Mouse (Mus musculus): ENCODE results near the gene Nf1. TPM values are rescaled to one million over a fixed set of nuclear protein-coding genes. Genes with fewer than 3 reads are reported as not detected.
A peak's percentile ranks its signal among the peaks of the same experiment; 100 is the strongest.

Gene Nf1
- polyA plus RNA-seq, 3 experiments from 2014 or later, result 2.0 to 2.7 (median 2.4) TPM

DNA sequence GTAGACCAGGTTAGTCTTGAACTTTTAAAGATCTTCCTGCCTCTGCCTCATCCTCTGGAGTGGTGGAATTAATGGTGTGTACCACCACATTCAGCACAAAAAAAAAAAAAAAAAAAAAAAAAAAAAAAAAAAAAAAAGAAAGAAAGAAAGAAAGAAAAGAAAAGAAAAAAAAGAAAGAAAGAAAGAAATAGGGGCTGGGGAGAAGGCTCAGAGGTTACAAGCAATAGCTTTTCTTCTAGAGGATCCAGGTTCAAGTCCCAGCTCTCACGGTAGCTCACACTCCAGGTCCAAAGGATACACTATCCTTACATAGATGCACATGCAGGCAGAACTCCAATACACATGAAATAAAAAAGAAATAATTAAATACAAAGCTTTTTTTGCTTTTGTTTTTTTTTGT is 9.9 kb upstream of the Nf1 start:
- ATAC-seq, result no peak

DNA sequence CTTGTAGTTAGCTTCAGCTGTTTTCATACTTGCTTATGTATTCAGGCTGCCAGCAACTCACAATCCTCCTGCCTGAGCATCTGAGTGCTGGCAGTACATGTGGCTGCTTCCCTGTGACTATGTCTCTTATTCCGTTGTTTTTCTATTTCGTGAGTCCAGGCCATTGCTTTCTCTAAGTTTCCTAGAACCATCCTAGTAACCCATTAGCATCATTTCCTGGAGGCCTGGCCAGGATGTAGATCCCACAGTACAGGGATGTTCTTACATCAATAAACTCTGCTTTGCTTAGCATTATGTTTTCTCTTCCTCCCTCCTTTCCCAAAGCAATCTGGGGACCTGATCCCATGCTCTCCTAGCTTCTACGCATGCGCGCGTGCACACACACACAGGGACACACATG is 4.4 kb upstream of the Nf1 start:
- no peak for ATAC-seq

DNA sequence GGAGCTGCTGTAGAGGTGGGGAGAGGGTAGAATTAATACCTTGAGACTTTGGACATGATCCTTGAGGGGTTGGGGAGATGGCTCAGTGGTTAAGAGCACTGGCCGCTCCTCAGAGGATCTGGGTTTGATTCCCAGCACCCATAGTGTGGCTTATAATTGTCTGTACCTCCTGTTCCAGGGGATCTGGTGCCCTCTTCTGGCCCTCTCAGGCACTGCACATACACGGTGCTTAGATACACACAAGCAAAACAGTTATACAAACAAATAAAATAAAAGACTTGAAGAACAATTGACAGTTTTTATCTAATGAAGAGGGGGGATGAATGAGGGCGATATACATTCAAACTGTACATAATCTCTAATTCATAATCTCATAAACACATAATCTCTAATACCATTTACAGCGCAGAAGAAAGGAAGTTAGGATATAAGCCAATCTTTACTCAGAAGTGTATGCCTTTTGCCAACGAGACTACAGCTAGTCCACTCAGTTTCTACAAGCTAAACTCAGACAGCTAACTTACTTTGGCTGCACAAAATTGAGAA is 2.7 kb upstream of the Nf1 start:
- ATAC-seq, result no peak

DNA sequence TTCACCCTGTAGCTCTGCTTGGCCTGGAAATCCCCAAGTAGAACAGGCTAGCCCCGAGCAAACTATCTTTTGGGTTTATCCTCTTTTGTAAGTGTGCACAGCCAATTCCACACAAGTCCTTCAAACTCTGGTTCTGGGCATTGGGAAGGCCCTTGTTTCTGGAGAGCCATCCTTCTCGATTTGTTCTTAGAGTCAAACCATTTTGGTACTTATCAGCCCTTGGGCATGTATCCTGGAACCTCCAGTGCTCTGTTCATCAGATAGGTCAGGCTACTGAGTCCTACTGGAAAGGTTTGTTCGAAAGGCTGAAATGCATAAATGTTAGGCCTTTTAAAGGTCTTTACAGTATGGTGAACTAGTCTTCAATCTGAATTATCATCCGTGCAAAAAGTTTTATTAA is 872 bp upstream of the Nf1 start:
- ATAC-seq, result no peak

DNA sequence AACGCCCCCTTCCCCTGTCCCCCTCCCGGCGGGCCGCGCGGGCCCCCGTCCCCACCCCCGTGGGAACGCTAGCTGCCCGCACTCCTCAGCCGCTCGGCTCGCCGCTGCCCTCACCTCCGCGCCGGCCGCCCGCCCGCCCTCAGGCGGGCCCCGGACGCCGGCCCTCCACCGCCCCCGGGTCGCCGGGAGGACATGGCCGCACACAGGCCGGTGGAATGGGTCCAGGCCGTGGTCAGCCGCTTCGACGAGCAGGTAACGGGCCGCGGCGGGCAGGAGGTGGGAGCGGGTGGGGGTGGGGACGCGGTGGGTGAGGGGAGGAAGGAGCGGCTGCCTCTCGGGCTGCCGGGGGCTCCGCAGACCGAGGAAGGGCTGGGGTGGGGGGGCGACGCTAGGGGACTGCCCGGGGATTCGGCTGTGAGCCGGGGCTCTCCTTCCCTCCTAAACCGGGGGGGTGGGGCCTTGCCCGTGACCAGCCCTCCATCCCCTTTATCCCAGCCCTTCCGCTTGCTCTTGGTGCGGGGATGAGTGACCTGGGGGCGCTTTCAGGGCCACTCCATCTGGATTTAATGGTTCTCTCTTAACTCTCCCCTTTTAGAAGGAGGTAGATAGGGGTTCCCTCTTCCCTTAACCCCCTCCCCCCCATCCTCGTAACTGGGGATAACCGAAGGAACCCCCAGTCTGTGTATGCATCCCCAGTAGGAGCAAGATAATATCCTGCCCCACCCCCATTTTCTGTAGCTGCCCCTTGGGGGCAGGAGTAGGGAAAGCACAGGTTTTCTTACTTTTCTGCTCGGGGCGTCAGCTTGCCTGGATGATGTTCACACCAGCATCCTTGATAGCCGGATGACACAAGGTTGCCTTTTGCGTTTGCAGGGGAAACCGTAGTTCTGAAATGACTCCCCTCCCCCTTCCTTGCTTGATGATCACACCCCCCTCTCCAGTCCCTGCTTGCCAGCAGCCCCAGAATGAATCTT is 602 bp downstream of the Nf1 start:
- ATAC-seq, result peak; percentile 56

DNA sequence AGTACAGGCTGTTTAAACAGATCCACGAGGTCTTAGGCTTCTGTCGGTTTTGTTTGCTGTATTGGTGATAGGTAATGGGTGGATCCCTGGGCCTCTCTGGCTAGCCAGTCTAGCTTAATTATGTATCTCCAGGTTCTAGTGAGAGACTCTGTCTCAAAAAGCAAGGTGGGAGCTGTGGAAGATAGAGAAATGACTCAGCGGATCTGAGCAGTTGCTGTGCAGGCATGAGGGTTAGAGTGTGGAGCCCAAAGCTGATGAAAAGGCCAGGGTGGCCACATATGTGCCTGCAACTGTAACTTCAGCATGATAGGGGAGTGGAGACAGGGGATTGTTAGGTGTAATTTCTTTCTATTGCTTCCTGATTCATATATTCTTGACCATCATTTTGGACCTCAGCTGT is 17.5 kb downstream of the Nf1 start:
- no peak for ATAC-seq

DNA sequence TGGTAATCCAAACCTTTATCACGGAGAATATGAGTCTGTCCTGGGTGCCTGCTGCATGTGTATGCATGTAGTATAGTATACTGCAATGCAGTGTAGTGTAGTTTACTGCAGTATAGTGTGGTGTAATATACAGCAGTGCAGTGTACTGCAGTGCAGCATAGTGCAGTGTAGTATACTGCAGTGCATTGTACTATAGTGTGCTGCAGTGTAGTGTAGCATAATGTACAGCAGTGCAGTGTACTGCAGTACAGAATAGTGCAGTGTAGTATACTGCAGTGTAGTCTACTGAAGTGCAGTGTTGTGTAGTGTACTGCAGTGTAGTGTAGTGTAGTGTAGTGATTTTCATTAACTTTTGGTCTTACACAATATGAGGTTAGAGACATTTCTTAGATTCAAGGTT is 17.9 kb downstream of the Nf1 start:
- no peak for ATAC-seq

DNA sequence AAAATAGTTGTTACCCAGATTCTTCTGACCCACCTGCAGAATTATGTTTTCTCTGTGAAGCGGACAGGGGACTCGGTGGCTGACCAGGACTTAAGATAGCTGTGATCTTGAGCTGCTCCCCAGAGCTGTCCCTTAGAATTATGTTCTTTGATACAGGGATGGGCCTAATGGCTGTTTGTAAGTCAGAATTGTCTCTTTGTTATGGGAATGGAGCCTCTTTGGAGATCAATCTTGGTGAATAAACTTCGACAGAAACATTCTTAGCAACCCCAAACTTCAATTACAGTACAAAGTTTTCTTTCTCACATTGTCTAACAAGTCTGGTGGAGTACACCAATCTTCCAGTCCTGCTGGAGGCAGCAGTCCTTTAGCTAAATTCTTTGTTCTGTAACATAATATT is 25.5 kb downstream of the Nf1 start:
- ATAC-seq, result no peak

DNA sequence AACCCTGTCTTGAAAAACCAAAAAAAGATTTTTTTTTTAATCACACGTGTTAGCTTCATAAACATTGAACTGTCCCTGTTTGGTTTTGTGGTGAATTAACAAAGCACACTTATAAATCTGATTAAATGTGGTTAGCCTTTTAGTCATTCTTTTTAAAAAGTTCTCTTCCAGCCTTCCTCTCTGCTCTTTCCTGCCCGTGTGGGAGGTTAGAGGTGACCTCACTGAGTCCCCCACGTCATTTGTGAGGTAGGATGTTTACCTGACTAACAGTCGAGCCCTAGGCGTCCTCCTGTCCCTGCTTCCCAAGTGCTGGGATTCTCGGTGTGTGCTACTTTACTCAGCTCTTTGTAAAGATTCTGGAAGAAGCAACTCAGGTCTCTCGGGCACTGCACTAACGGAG is 26.8 kb downstream of the Nf1 start:
- ATAC-seq, result peak; percentile 41

DNA sequence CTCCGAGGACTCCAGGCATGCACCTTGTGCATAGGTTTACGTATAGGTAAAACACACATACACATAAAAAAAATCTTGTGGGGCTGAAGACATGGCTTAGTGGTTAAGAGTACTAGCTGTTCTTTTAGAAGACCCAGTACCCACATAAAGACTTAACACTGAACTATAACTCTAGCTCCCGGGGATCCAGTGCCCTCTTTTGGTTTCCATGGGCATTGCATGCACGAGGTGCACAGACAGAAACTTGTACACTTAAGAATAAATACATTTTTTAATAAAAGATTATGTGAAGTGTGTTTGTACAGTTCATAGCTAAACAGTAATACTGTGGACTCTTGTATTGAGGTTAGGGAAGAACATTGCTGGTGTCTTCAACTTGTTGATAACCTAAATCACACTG is 33.5 kb downstream of the Nf1 start:
- no peak for ATAC-seq

DNA sequence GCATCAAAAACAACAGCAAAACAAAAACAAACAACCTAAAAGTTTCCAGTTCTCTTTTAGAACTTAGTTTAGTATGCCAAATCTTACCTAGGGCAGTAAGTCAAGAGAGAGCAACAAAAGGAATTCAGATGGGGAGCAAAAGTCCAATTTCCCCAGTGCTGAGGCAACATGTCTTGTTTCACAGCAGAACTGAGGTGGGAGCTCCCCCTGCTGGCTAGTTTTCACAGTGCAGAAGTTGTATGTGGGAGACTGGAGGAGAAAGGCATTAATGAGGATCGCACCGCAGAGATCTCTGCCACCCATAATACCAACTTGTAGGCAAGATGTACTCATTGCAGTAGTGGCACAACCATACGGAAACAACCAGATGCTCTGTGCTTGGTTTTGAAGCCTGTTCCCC is 58.8 kb downstream of the Nf1 start:
- no peak for ATAC-seq

DNA sequence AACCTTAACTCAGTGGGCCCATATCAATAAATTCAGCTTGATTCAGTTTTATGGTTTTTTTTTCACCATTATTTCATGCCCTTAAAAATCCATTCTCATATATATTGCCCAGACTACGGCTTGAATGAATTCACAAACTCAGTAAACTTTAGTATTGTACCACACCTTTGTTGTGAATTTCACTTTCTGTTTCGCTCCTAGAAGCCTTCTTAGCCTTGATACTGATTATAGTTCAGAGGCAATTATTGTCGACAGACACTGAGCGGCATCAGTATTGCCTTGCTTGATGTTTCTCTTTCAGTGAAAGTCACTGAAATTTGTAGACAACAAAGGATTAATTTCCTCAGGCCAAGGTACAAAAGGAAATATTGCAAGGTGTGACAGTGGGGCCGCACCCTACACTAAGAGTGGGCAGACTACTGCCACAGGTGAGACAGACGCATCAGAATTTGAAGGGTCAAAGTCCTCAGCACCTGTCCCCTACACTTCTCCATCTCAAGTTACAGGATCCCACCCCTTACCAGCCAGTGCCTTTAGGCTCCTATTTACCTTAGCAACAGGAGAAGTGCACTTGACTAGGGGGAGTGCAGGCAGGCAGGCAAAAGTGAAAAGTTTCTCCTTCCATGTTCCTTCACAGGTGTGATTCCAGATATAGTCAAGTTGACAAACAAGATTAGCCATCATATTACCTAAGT is 64.3 kb downstream of the Nf1 start:
- peak; percentile 70 for ATAC-seq

DNA sequence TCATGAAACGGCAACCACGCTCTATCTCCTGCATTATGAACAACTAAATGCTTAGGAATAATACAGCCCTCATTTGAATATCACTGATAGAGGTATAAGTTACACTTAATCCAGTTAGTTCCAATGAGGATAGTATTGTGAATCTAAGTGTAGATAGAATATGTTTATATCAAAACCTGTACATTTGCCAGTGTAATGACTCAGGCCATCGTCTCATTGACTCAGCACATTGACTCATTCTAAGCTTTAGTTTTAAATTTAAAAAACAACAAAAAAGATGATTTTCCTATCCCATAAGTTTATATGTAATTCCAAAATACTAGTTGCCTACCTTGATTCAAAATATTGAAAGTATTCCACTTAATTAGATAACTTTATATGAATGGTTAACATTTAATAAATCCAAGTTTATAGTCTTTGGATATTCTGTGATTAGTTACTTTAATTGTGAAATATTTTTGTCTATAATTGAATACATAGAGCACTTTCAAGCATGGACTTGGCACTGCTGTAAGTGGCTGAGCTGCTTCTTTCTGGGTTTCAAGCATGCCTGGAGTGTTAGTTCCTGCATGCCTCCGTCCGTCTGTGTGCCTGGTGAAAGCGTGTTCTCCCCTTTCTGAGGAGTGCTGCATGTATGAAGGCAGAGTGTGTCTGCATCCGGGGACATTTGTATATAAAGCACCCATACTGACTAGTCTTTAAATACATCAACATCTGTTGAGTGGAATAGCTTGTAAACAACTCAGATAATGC is 74.4 kb downstream of the Nf1 start:
- ATAC-seq, result no peak

DNA sequence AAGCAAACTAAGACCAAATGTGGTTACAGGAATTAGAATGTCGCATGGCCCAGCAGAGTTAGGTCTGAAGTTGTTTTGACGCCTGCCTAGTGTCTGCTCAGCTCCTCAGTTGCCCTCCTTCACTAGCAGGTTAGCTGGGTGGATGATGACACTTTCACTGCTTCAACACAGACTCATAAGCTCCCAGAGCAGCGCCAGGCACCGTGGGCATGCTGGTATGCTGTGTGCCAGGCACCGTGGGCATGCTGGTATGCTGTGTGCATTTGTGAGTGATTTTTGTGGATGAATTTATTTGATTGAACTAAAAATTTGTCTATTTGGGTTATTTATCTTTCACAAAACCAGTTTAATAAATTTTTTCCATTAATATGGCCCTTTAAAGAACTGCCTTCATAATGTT is 83.0 kb downstream of the Nf1 start:
- ATAC-seq, result no peak

DNA sequence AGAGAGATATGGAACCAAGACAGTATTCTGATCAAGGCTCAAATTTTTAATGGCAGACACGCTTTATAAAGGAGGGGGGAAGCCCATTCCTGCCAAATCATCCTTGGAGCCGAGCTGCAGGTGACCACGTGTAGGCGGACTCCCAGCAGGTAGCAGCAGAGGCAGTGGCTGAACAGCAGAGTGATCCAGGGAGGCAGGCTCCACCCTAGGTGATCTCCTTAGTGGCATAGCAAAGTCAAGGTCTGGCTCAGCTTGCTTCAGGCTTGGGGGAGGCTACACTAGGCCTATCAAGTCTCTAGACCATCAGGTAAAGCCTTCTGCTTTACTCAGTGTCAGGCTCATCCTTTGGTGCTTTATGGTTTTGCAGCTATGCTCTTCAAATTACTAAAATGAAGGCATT is 87.1 kb downstream of the Nf1 start:
- ATAC-seq, result no peak

DNA sequence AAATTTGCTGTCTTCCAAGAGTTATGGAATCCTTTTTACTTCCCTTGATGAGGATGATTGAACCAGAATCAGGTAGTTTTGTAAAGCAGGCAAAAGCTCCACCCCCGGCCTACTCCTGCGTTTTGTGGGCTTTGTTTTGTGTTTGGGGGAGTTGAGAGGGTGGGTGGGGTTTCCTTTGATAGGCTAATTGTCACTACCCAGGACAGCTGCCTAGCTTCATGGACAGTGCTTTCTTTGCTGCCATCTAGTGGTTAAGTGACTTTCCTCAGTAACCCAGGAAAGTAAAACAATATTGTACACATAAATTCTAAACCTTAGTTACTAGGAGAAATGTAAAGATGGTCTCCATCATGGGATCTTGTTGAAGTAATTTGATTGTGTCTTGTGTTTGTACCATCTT is 88.1 kb downstream of the Nf1 start:
- no peak for ATAC-seq

DNA sequence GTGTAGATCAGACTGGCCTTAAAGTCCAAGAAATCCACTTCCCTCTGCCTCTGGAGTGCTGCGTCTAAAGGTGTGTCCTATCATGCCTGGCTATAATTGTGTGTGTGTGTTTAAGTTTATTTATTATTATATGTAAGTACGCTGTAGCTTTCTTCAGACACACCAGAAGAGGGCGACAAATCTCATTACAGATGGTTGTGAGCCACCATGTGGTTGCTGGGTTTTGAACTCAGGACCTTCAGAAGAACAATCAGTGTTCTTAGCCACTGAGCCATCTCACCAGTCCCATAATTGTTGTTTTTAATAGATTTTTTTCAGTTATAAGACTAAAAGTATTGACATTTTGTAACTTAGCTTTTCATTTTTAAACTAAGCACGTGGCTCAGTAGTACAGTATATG is 95.8 kb downstream of the Nf1 start:
- no peak for ATAC-seq

DNA sequence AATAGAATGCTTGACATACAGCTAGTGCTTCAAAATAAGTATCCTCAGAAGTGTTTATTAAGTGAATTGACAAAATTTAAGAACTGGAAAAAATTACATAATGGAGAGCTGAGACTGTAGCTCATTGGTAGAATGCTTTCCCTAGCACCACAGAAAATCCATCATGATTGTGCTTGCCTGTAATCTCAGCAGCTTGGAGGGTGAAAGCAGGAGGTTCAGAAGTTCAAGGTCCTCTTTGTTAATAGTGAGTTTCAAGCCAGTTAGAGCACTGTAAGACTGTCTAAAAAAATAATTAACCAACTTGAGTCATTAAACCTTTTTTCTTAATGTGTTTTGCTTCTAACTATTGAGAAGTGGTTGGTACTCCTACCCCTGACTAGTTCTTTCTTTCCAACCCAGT is 108.9 kb downstream of the Nf1 start:
- no peak for ATAC-seq

DNA sequence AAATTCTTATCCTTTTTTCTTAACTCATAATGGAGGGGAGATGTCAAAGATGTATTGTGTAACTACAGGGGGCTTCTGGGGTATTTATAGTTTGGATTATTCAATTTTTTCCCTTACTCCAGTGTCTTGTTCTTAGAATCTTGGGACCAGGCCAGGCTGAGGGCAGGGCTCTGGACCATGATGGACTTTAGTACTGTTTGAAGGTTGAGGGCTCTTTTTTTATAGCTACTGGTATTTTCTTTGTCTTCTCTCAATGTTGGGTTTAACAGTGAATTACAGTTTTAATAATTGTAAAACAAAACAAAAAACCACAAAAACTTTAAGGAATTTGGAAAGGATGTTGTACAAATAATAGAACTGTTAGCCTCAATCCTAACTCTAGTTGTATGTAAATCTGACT is 113.5 kb downstream of the Nf1 start:
- ATAC-seq, result no peak

DNA sequence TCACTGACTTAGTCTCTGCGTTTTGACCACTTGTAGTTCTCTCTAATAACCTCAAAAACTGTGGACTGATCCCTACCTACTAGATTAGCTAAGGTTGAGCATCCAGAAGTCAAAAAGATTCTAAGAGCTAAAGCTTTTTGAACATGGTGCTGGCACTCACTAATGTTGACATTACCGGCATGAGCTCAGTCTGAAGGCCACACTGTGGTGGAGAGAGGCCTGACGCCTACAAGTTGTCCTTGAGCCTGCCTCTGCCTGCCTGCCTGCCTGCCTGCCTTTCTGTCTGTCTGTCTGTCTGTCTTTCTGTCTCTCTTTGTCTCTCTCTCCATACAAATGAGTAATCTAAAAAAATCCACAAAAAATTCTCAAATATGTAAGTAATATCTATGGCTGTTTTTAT is 118.4 kb downstream of the Nf1 start:
- ATAC-seq, result no peak

DNA sequence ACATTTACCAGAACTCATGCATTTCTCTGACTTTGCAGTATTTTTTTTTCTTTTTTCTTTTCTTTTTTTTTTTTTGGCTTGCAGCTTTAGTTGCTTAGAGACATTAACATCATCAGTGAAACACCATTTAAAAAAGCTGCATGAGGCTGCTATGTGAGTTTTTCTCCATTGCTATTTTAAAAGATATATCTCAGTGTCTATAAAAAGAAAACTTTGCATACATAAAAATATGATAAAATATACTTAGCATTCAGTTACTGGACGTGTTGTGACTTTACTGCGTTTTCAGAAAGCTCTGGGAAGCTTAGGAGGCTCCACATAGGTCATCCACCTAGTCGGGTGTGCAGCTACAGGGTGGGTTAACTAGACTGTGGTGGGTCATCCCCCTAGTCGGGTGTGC is 120.4 kb downstream of the Nf1 start:
- ATAC-seq, result no peak

DNA sequence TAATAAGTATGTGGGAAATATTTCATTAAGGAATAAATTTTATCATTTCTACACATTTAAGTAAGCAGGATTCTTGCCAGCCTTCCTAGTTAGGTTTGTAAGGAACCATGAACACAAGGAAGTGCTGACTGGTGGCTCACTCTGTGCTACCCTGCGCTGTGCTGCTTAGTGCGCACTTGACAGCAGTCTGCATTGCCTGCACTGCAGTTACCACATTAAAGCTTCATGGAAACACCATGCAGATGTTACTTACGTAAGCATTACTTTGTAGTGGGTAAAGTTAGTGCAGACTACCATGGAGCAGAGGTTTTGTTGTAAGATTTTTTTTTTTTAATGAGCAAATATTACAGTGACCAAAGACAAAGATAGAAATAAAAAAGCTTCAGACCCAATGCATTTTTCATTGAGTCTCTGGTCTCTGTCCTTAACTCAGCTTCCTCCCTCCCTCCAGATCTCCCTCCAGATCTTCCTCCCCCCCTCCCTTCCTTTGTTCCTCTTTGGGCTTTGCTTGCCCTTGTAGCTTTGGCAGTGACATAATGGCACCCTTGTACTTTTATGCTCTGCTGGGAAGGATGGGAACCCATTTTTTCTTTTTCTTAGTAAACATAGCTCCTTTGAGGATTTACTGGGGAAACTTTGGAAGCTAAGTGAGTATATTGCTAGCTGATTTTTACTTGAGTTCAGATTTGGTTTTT is 121.4 kb downstream of the Nf1 start:
- ATAC-seq, result peak; percentile 98

DNA sequence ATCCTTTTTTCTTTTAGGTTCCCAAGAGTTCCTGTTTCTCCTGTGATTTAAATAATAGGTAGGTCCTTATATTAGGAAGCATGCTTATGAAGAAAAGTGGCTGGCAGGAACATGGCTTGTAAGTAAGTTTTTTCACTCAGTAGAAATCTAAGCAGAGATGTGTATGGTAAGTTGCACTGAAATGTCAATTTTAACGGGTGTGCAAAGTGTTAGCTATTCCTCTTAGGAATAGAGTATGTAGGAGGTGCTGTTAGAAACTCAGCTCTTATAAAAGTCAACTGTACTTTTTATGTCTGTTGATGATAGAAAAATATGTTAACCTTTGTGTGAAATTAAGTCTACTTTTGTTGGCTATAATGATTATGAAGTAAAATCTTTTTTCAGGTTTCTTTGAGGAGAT is 128.6 kb downstream of the Nf1 start:
- ATAC-seq, result no peak
